Mouse (Mus musculus): ENCODE data around the gene Zfp507.

DNA sequence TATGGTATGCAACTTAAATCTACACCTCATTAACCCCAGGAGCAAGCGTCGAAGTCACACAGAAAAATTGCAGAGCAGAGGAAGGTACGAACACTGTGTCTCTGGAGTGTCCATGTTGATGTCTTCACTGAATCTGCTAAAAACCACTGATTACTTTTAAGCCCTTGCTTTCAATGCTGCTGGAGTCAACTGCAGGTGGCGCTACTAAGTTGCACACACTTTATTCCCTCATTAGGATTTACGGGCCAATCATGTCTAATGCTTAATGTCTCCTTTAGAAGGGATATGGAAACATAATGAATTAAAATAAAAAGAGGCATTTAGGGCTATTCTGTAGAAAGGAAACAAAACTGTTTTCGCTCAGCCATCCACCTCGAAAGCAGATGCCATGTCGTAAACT lies 12.6 kb downstream of the Zfp507 start:
- peak; percentile 50 for TF ChIP-seq CTCF (IDR thresholded peaks at IDR 0.05; ENCODE audit: low read depth)
- TF ChIP-seq EP300 (IDR thresholded peaks at IDR 0.05; ENCODE audit: low read depth) = no peak

Measured in heart, postnatal 0 days (tissue).